Mouse (Mus musculus): Measurements from ENCODE around the gene Asb2. TPM values are rescaled to one million over a fixed set of nuclear protein-coding genes. Genes with fewer than 3 reads are reported as not detected.

Gene Asb2
- polyA plus RNA-seq, 1 experiment, result 2.7 TPM

GRCm38 (mm10) chr12:103328448-103329191 is 27.2 kb downstream of the Asb2 start:
- H3K4me3 ChIP-seq (replicated peaks; ENCODE audit: insufficient read depth, low read depth, low read length), result no peak overlapping the region
- WGBS, result 46% methylated on average over 7 of the region's 7 CpGs

GRCm38 (mm10) chr12:103327107-103327506 is 28.7 kb downstream of the Asb2 start:
- Histone ChIP-seq H3K27ac (ENCODE audit: insufficient read depth, low read length) (no peak overlapping the region), H3K27me3 (ENCODE audit: control insufficient read depth, insufficient read depth, low read length) (no peaks in the 10 kb centered on the region), H3K4me3 (replicated peaks; ENCODE audit: insufficient read depth, low read depth, low read length) (no peak overlapping the region), H3K4me1 (ENCODE audit: control insufficient read depth, insufficient read depth, low read length) (no peaks in the 10 kb centered on the region)
- no peak for TF ChIP-seq CTCF (IDR thresholded peaks at IDR 0.05; ENCODE audit: borderline replicate concordance, insufficient read depth, low read depth, low read length)
- no peak for TF ChIP-seq POLR2A (IDR thresholded peaks at IDR 0.05; ENCODE audit: borderline replicate concordance, insufficient read depth, low read length)
- DNase-seq, result no peak
- 34% methylated on average over 7 of the region's 7 CpGs for WGBS

More at GRCm38 (mm10) chr12:103328448-103329191, 27.2 kb downstream of the Asb2 start:
- Histone ChIP-seq H3K4me1 (ENCODE audit: control insufficient read depth, insufficient read depth, low read length) (no peaks in the 10 kb centered on the region), H3K27ac (ENCODE audit: insufficient read depth, low read length) (no peak overlapping the region), H3K27me3 (ENCODE audit: control insufficient read depth, insufficient read depth, low read length) (no peaks in the 10 kb centered on the region)
- DNase-seq, result no peak
- TF ChIP-seq CTCF (IDR thresholded peaks at IDR 0.05; ENCODE audit: borderline replicate concordance, insufficient read depth, low read depth, low read length) (no peak), POLR2A (IDR thresholded peaks at IDR 0.05; ENCODE audit: borderline replicate concordance, insufficient read depth, low read length) (no peak)

GRCm38 (mm10) chr12:103326569-103326968 is 29.2 kb downstream of the Asb2 start:
- WGBS, result 75% methylated on average over 4 of the region's 4 CpGs
- no peak for DNase-seq
- TF ChIP-seq POLR2A (IDR thresholded peaks at IDR 0.05; ENCODE audit: borderline replicate concordance, insufficient read depth, low read length) (no peak), CTCF (IDR thresholded peaks at IDR 0.05; ENCODE audit: borderline replicate concordance, insufficient read depth, low read depth, low read length) (no peak)

GRCm38 (mm10) chr12:103325156-103325857 is 30.5 kb downstream of the Asb2 start:
- peak; percentile 78 to 81 for DNase-seq
- Histone ChIP-seq H3K27me3 (ENCODE audit: control insufficient read depth, insufficient read depth, low read length) (no peaks in the 10 kb centered on the region), H3K27ac (ENCODE audit: insufficient read depth, low read length) (no peak overlapping the region), H3K4me1 (ENCODE audit: control insufficient read depth, insufficient read depth, low read length) (no peaks in the 10 kb centered on the region), H3K4me3 (replicated peaks; ENCODE audit: insufficient read depth, low read depth, low read length) (peak overlapping the region; percentile 5)
- WGBS, result 5% methylated on average over 60 of the region's 60 CpGs
- TF ChIP-seq CTCF (IDR thresholded peaks at IDR 0.05; ENCODE audit: borderline replicate concordance, insufficient read depth, low read depth, low read length) (peak; percentile 80), POLR2A (IDR thresholded peaks at IDR 0.05; ENCODE audit: borderline replicate concordance, insufficient read depth, low read length) (no peak)

More at GRCm38 (mm10) chr12:103326569-103326968, 29.2 kb downstream of the Asb2 start:
- H3K4me3 ChIP-seq (replicated peaks; ENCODE audit: insufficient read depth, low read depth, low read length), result no peak overlapping the region
- no peaks in the 10 kb centered on the region for H3K27me3 ChIP-seq (ENCODE audit: control insufficient read depth, insufficient read depth, low read length)
- no peaks in the 10 kb centered on the region for H3K4me1 ChIP-seq (ENCODE audit: control insufficient read depth, insufficient read depth, low read length)
- H3K27ac ChIP-seq (ENCODE audit: insufficient read depth, low read length), result no peak overlapping the region

GRCm38 (mm10) chr12:103322801-103323200 is 33.0 kb downstream of the Asb2 start:
- peak; percentile 59 for TF ChIP-seq CTCF (IDR thresholded peaks at IDR 0.05; ENCODE audit: borderline replicate concordance, insufficient read depth, low read depth, low read length)
- no peak for TF ChIP-seq POLR2A (IDR thresholded peaks at IDR 0.05; ENCODE audit: borderline replicate concordance, insufficient read depth, low read length)
- Histone ChIP-seq H3K4me3 (replicated peaks; ENCODE audit: insufficient read depth, low read depth, low read length) (no peak overlapping the region), H3K27me3 (ENCODE audit: control insufficient read depth, insufficient read depth, low read length) (no peaks in the 10 kb centered on the region), H3K4me1 (ENCODE audit: control insufficient read depth, insufficient read depth, low read length) (no peaks in the 10 kb centered on the region), H3K27ac (ENCODE audit: insufficient read depth, low read length) (no peak overlapping the region)
- 54% methylated on average over 3 of the region's 3 CpGs for WGBS
- DNase-seq, result no peak

GRCm38 (mm10) chr12:103315831-103316545 is 39.8 kb downstream of the Asb2 start:
- Histone ChIP-seq H3K4me1 (ENCODE audit: control insufficient read depth, insufficient read depth, low read length) (no peaks in the 10 kb centered on the region), H3K27ac (ENCODE audit: insufficient read depth, low read length) (no peak overlapping the region), H3K27me3 (ENCODE audit: control insufficient read depth, insufficient read depth, low read length) (no peaks in the 10 kb centered on the region; the same call in 1 of the 2 replicates), H3K4me3 (replicated peaks; ENCODE audit: insufficient read depth, low read depth, low read length) (no peak overlapping the region)
- WGBS, result 54% methylated on average over 20 of the region's 20 CpGs
- TF ChIP-seq POLR2A (IDR thresholded peaks at IDR 0.05; ENCODE audit: borderline replicate concordance, insufficient read depth, low read length), result no peak
- no peak for TF ChIP-seq CTCF (IDR thresholded peaks at IDR 0.05; ENCODE audit: borderline replicate concordance, insufficient read depth, low read depth, low read length)
- no peak for DNase-seq

GRCm38 (mm10) chr12:103314640-103315361 is 41.0 kb downstream of the Asb2 start:
- DNase-seq, result no peak
- H3K27ac ChIP-seq (ENCODE audit: insufficient read depth, low read length), result no peak overlapping the region
- H3K4me1 ChIP-seq (ENCODE audit: control insufficient read depth, insufficient read depth, low read length), result no peaks in the 10 kb centered on the region
- TF ChIP-seq POLR2A (IDR thresholded peaks at IDR 0.05; ENCODE audit: borderline replicate concordance, insufficient read depth, low read length), result no peak
- no peak for TF ChIP-seq CTCF (IDR thresholded peaks at IDR 0.05; ENCODE audit: borderline replicate concordance, insufficient read depth, low read depth, low read length)
- no peak overlapping the region for H3K4me3 ChIP-seq (replicated peaks; ENCODE audit: insufficient read depth, low read depth, low read length)
- no peaks in the 10 kb centered on the region; the same call in 1 of the 2 replicates for H3K27me3 ChIP-seq (ENCODE audit: control insufficient read depth, insufficient read depth, low read length)
- WGBS, result 10% methylated on average over 24 of the region's 25 CpGs

Data from cerebellum, adult 2 months (tissue).